Mouse (Mus musculus) megakaryocyte-erythroid progenitor cell, adult 5-6 weeks (primary cell): ENCODE data around the gene Ttc27. TPM values are rescaled to one million over a fixed set of nuclear protein-coding genes. Genes with fewer than 3 reads are reported as not detected.

Source experiments
- total RNA-seq, 2 experiments: library from RNA; stranded (forward) in 1 of 2; stranded (reverse) in 1 of 2; fragments of 200-1000, 215-1000 nt in 1 of 2; fragments of >200 nt in 1 of 2; fragmentation: Nextera tagmentation in 1 of 2; gene quantifications; 2 replicates each; pipeline ENCODE4 v1.2.3; 2014 to 2017

Gene Ttc27
- total RNA-seq, 2 experiments from 2014 or later = 50.6 to 65.9 TPM

Other genes with a start within 250 kb of the Ttc27 start
- 21.2 and 32.3 TPM in 2 replicates for gene Yipf4, start 228.2 kb upstream of the Ttc27 start, total RNA-seq (2014; fragmentation: Nextera tagmentation)
- gene Yipf4, start 228.2 kb upstream of the Ttc27 start, total RNA-seq (2017) = 34.1 and 56.6 TPM in 2 replicates
- 147 and 149 TPM in 2 replicates for gene Birc6, start 189.4 kb upstream of the Ttc27 start, total RNA-seq (2014; fragmentation: Nextera tagmentation)
- gene Birc6, start 189.4 kb upstream of the Ttc27 start, total RNA-seq (2017) = 159 and 167 TPM in 2 replicates